Mouse (Mus musculus) thymus, postnatal 4 days (tissue): Measurements from ENCODE around the gene Srsf10.

Experiments
- DNase-seq: peaks from one replicate; pipeline ENCODE4 v3.0.0; 2021

Gene Srsf10

DNA sequence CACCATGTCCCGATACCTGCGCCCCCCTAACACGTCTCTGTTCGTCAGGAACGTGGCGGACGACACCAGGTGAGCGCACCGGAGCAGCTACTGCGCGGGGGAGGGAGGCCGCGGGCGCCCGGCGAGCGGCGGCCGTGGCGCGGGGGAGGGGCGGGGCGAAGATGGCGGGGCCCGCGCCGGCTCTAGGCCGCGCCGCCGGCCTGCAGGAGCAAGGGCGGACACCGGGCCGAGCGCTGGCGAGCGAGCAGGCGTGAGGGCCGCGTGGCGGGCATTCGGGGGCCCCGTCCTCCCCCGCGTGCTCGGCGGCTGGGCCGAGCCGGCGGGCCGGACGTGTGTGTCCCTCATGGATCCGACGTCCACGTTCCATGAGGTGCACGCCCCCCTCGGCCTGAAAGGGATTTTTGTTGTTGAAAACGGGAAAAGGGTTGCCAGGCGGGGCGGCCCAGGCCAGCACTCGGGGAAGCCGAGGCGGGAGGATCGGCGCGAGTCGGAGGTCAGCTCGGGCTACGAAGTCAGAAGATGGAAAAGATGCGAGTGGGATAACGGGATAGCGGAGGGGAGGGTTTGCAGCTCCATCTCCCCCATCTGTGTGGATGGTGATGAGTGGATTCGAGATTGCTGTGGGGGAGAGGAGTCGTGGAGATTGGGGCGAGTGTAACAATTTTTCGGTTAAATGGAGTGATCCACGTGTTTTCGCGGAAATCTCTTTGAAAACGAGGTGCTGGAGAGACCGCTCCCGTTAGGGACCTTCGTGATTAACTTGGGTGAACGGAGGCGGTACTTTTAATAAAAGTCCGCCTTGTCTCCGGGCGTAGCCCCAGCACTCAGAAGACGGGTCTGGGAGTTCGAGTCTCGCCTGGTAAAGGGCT, 910 bp downstream of the Srsf10 start:
- DNase-seq, result peak; percentile 31

DNA sequence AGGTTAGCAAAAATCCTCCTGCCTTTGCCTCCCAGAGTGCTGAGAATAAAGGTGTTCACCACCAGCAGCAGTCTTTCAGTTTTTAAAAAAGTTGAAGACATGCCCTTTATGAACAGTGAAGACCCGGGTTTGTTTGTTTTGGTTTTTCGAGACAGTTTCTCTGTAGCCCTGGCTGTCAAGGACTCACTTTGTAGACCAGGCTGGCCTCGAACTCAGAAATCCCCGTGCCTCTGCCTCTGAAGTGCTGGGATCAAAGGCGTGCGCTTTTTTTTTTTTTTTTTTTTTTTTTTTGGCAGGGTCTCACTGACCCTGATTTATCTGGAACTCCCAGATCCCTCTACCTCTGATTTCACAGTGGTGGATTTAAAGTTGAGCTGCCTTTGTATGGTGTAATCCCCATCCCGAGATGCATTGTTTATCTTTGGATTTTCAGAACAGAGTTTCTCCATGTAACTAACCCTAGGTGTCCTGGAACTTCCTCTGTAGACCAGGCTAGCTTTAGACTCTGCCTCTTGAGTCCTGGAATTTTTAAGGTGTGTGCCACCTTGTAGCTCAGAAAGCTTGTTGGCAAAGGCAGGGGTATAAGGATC, 2.1 kb downstream of the Srsf10 start:
- no peak for DNase-seq

DNA sequence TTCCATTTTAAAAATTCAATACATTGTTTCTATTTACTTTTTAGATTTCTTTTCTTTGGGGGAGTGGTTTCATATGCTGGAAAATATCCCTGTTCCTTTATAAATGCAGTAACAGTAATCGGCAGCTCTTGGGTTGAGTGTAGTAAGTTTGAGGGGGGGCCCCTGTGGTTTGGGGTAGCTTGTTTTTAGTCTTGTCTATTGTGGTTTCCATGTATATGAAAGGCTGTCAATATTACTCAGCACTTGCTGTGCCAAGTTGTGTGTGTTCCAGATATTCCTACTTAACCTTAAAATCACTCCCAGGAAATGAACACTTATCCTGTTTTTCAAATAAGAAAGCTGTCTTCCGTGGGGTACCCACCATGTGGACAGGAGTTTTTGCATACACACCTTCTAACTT, 13.4 kb downstream of the Srsf10 start:
- peak; percentile 55 for DNase-seq

DNA sequence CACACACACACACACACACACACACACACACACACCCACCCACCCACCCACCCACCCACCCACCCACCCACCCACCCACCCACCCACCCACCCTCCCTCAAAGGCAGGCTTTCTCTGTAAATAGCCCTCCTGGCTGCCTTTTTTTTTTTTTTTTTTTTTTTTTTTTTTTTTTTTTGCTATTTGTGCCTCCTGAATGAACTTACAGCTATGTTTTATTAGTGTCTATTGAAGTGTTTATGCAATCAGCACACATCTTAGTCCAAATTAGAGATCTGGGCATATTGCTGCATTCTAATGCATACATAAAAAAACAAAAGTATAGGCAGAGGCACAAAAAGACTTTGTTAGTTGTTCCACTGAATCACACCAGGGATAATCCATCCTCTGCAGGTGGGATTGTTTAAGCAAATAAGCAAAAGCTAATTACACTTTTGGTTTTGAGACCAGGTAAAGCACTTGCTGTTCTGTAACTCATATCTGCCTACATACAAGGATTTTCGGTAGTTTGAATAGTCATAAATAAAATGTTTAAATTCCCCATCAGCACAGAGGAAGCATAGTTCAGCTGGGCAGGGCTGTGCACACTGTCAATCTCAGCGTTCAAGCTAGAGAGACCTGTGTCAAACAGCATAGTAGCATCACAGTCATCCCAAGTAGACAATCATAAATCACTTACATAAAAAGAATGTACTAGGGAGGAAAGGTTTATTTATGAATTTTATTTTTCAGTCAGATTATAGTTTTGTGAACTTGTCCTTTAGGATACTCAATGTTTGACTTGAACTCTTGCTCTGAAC, 14.9 kb downstream of the Srsf10 start:
- DNase-seq, result no peak

DNA sequence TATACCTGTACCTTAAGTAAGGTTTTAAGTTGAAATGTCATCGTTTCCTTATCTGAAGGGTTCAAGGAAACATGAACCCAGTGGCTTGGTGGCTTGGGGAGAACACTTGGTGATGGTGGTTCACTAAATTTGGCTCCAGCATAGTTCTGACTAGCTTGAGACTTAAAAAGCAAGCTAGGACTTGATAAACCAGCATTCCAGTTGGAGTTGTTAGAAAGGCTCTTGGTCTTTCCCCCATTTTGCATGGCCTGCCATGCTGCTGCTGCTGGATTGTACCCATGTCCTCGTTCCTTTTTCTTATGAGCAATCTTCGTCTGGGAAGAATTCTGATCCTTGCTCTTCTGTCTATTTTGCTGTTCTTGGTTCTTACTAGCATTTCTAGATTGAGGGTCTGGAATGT, 16.5 kb downstream of the Srsf10 start:
- no peak for DNase-seq

DNA sequence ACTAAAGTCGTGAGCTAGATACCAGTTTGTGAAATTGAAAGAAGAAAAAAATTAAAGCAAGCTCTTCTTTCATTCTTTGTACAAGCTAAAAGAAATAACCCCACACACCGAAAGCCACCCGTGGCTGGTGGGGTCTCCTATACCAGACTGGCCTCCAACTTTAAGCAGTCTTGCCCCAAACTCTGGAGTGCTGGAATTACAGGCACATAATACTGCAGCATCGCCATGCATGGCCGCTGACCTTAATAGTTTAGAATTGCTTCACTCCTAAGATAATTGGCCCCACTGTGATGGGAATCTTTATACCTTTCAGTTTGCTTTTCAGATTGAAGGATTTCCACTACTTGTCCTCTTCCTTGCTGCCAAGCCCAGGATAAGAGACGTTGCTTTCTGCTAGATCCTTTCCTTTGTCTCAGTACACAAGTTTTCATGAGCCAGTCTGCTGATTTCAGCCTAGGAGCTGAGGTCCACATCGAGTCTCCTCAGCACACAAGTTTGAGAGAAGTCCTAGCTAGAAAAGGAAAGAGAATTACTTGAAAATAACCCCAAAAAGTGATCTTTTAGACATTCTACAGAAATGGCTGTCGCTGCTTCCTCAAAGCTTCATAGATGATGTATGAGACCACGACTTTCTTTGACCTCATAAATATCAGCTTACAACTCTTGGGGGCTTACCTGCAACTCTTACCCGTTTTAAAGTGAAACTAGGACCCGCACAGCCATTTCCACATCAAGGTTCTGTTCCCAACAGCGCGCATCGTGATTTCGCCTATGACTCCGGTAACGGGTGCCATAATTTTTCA, 17.2 kb downstream of the Srsf10 start:
- peak; percentile 18 for DNase-seq

DNA sequence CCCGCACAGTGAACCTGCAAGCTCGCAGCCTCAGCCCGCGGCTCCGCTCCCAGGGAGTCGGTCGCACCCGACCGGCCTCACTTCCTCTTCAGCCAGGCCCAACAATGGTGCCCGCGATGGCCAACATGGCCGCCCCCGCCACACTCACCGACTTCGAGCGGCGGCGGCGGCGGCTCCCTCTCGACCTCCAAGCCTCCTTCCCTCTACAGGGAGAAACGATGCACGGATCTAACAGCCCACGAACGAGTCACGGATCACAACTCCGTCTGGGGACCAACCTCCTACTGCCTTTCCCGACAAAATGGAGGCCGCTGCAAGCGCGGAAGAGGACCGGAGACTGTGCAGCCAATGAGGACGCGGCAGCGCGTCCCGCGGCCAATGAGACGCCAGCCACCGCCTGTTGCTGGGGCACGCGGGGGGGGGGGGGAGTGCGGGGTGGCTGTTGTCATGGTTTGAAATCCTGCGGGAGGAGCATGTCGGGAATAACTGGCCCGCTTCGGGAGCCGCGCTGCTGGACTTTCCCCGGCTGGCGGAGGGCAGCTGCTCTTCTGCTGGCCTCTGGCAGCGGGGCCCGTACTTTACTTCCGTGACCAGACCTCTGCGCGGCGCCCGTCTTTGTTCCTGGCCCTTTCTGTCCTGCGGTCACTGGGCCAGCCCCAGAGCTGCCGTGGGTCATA, 18.1 kb downstream of the Srsf10 start, which contains the start of gene Pnrc2:
TSS of gene Pnrc2 (minus strand) at position 325 of the 677 bp plus-strand sequence.
- peak; percentile 87 for DNase-seq

DNA sequence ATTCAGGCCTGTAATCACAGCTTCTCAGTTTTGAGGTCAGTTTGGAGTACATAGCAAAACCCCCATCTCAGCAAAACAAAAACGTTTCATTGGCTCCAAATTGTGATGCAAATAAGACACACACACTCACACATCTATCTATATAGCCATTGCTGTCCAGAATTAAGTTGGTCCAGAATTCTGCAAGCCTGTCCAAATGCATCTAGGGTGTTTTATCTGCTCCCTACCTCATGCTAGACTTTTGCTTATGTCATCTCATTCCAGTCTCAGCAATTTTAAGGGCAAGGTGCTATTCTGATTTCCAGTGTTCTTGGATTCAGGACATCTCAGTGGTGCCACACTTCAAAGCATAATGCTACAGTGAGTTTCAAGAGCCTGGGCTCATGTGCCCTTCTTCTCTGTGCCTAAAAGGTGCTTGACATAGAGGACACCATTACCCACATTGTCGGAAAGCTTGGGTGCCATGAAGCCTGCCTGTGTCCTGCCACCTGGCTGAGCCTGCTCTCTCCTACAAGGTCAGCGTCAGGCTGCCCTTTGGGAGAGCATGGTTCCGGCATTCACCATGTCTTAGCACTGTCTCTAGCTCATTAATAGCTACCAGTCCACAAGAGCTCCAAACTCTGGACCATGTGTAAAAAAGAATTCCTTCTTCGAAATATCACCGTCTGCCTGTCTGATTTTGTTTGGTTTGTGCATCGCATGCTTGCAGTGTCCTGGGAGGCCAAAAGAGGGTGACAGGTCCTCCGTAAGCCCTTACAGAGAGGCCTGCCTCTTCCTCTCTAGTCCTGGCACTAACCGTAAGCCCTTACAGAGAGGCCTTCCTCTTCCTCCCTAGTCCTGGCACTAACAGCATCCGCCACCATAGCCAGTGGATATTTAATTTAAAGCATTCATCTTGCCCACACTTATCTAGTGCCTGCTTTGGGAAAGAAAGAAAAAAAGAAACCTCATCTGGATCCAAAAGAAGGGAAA, 19.3 kb downstream of the Srsf10 start:
- DNase-seq, result peak; percentile 31

DNA sequence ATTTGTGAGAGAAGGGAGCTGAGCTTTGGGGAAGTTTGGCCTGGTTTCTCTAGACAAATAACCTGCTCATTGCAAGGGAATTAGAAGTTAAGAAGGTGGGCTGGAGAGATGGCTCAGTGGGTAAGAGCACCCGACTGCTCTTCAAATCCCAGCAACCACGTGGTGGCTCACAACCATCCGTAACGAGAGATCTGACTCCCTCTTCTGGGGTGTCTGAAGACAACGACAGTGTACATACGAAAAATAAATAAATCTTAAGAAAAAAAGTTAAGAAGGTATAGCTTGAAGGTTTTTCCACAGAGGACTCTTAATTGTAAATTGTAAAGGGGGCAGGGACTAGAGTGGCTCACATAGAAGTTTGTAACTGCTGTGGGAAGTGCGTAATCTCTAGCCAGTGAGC, 20.0 kb downstream of the Srsf10 start:
- peak; percentile 54 for DNase-seq

DNA sequence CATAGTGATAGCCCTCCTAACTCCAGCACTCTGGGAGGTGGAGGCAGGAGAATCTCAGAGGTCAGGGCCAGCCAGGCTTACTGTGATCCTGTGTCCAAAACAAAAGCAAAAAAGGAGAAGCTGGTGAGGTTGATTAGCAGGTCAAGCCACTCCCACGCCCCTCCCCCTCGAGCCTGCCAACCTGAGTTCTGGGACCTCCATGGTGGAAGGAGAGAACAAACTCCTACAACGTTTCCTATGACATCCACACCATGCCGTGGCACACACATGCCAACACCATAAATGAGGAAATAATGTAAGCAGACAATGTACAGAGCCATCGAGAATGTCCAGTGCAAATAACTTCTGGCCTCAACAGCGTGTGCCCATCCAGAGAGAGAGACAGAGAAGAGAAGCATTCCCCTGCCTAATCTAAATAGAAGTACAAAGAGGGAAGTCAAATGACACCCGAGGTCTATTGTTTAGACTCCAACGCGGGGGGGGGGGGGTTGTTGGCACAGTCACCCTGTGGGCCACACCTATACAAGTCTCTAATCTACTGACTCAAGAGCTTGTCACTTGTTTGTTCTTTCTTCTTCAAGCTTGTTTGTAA, 20.5 kb downstream of the Srsf10 start:
- DNase-seq, result peak; percentile 72

DNA sequence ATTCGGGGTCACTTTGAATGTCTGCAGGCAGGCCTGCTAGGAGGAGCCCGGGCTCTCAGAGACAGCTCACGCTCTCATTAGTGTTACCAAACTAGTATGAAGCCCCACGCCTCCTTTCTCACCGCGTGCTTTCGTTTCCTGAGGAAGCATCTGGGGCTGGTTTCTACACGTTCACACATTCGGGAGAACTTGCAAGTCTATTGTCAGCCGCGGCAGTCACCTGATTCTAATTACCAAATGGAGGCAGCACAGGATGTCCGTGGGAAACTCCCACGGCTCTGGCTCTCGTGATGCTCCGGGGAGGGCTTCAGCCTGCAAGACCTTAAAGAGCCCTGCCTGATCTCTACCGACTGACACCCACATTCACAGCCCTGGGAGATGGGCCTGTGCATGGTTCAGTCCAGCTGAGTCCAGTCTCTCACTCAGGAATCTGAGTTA, 21.1 kb downstream of the Srsf10 start:
- DNase-seq, result peak; percentile 73

DNA sequence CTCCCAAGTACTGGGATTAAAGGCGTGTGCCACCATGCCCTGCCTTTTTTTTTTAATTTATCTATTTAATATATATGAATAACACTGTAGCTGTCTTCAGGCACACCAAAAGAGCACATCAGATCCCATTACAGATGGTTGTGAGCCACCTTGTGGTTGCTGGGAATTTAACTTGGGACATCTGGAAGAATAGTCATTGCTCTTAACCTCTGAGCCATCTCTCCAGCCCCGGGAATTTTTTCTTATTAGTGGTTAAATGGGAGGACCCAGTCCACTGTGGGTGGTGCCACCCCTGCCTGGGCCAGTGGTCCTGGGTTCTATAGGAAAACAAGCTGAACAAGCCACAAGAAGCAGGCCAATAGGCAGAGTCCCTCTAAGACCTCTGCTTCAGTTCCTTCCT, 22.2 kb downstream of the Srsf10 start:
- DNase-seq, result no peak

DNA sequence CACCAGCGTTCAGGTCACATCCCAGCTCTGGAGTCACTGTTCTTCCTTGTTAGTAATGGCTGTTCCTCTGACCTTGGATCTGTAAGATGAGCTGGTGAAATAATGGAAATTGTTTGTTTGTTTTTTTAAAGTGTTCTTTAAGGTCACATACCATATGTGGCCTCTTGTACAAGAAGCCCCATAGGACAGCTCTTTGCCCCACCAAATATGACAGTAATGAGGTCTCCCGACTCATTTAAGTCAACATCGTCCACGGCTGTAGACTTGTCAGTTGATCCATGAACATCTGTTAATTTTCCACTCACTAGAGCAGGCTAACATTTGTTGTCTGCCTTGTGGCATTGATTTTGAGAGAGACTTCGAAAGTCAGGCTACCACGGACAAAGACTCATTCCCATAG, 23.5 kb downstream of the Srsf10 start:
- no peak for DNase-seq

DNA sequence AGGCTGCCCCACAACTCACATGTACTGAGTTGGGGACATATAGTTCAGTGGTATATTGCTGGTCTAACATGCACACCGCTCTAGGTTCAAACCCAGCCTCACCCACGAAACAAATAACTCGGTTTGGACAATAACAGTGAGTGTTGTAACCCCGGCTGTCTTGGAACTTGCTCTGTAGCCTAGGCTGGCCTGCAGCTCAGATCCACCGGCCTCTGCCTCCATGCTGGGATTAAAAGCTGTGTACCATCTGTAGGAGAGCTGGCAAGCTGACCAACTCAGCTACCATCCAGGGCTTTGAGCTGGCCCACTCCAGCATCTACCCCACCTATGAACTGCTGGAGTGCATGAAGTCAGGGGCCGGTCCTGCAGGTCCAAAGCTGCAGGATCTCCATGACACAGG, 24.5 kb downstream of the Srsf10 start:
- DNase-seq, result no peak

DNA sequence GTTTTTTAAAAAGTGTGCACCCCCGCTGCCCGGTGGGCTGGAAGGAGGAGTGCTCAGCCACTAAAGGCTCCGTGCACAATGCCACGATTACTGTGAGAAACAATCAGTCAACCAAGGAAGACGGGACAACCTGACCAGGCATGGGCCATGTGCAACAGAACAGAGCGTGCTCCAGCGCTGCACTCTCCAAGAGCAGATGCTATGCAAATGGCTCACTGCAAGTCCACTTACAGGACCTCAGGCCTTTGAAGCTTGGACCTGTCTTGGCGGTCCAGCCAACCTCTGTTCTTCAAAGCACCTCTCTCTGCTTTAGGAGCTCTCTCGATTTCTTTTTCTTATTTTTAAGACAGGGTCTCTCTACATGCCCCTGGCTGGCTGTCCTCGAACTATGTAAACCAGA, 25.0 kb downstream of the Srsf10 start:
- no peak for DNase-seq

DNA sequence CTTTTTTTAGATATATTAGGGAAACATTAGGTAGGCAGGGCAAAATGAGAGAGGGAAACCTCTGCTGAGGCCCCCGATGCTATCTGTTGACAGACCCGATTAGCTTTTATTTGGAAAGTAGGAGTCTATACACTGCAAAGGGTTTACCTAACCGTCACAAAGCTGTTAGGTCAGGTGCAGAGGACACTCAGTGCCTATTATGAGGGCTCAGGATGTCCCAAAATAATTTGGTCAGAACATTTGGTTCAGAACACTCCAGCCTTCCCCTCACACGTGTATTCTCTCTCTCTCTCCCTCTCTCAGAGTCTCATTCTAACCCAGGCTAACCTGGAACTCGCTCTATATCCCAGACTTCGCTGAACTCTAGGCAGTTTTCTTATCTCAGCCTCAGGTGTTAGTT, 26.5 kb downstream of the Srsf10 start:
- no peak for DNase-seq

DNA sequence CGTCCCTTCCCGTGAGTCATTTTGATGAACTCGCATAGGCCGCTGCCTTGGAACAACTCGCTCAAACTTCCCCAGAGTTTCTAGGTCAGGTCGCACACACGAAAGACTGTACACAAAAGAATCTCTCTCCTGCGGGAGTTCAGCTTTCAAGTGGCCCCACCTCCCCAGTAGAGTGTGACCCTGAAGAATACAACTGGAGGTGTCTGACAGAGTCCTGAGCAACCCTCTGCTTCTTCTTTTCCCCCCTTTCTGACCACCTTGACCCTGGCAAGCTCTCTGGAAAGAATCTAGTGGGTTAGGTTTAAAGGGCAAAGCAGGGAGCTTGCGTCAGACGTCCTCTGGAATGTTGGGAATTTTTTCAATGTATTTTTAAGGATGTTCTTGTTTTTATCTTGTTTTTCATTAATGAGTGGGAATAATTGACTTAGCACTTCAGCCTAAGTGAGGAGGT, 27.9 kb downstream of the Srsf10 start:
- DNase-seq, result peak; percentile 43

DNA sequence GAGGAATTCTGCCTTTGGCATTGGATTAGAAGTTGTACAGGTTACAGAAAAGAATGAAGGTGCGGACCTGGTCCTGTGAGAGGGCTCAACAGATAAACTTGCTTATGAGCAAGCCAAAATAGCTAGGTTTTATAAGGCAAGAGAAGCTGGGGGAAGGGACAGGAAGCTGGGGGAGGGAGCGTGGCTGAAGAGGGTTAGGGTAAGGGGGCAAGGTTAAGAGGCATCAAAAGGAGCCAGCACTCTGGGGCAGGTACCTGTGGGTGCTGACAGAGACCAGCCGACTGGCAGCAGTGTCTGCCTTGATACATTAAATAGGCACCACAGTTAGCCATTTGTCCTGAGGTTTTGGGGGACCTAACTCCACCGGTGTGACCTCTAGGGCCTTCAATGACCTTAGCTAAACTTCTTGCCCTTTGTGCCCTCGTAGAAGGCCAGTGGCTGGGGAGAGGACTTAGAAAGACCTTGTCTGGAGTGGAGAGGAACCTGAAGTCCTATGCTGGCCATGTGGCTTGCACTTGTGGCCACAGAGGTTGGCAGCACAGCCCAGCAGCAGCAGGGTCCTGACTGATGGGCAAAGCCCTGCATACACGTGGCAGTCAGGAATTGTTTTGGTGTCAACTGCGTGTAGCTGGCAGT, 28.5 kb downstream of the Srsf10 start:
- DNase-seq, result peak; percentile 65

DNA sequence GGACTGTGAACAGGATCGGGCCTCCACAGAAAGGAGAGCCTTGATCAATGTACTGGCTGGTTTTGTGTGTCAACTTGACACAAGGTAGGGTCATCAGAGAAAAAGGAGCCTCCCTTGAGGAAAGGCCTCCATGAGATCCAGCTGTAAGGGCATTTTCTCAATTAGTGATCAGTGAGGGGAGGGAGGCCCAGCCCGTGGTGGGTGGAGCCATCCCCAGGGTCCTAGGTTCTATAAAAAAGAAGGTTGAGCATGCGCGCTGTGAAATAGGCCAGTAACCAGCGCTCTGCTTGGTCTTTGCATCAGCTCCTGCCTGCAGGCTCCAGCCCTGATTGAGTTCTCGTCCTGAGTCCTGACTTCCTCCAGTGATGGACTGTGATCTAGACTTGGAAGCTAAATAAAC, 29.0 kb downstream of the Srsf10 start:
- no peak for DNase-seq

DNA sequence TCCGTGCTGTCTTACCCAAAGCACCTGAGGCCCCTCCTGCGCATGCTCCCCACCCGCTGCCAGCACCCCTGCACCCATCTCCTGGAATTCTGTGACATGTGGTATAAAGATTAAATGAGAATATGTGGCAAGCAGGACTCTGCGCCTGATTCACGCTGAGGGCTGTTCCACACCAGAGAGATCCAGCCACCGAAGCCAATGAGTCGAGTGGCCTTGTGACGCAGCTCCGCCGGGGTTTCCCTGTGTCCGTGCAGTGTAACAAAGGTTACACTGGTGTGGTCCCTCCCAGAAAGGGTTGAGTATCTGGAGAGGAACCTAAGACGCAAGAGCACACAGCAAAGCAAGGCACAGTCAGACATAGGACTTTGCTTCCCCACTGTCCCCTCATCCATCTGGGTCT, 30.1 kb downstream of the Srsf10 start:
- no peak for DNase-seq
